Mouse (Mus musculus): Measurements from ENCODE around the gene Cluap1. TPM values are rescaled to one million over a fixed set of nuclear protein-coding genes. Genes with fewer than 3 reads are reported as not detected.

The Cluap1 gene
- total and polyA plus RNA-seq, 3 experiments, result 28.9 to 30.7 TPM; not detected in 1

DNA sequence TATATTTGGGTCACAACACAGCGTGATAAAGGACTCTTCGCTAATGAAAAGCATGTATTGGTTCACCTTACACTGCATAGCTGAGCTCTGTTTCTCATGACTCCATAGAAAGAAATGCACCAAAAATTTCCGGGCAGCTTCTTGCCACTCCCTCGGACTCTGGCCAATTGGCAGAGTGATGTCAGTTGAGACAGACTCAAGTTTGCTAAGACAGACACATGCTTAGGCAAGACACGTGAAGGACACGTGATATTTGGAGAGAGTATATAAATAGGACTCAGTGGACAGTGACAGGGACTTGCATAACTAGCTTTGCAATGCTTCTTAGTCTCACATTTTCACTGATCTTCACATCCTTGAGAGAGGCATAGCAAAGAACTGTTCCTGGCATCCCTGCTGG is 47.8 kb downstream of the Cluap1 start:
- Histone ChIP-seq H3K9me3 (replicated peaks; ENCODE audit: insufficient read depth, low read length) (no peaks in the 10 kb centered on the region), H3K79me2 (ENCODE audit: control insufficient read depth, insufficient read depth, low read length, poor library complexity) (no peaks in the 10 kb centered on the region), H3K27ac (ENCODE audit: control insufficient read depth, low read depth, low read length) (no peak overlapping the region), H3K27me3 (ENCODE audit: control insufficient read depth in 1 of 2, insufficient read depth in 2 of 2, low read length in 2 of 2) (no peaks in the 10 kb centered on the region), H3K36me3 (ENCODE audit: control insufficient read depth in 1 of 2, insufficient read depth in 2 of 2, low read length in 2 of 2) (no peaks in the 10 kb centered on the region; a peak in 1 of 4 replicates), H3K4me1 (ENCODE audit: control insufficient read depth in 1 of 2, insufficient read depth in 2 of 2, low read length in 2 of 2) (0 out of 4 replicates have a peak, but pooled peaks cover 0 to 3% of the 10 kb centered on the region in 2 experiments), H3K9ac (ENCODE audit: control insufficient read depth, low read depth, low read length, poor library complexity, severe bottlenecking) (no peak overlapping the region), H3K4me3 (ENCODE audit: control insufficient read depth in 1 of 2, insufficient read depth in 1 of 2, low read depth in 2 of 2, low read length in 2 of 2) (no peak overlapping the region)
- no peak for DNase-seq (ENCODE audit: low read depth, low spot score)
- TF ChIP-seq ZKSCAN1 (IDR thresholded peaks at IDR 0.05; ENCODE audit: low read depth, low read length), result no peak
- TF ChIP-seq POLR2A (IDR thresholded peaks at IDR 0.05; ENCODE audit: control insufficient read depth in 1 of 2, insufficient read depth in 1 of 2, low read depth in 1 of 2, low read length in 2 of 2, poor library complexity in 1 of 2), result no peak
- TF ChIP-seq TAL1 (IDR thresholded peaks at IDR 0.05; ENCODE audit: low read length), result no peak
- TF ChIP-seq NELFE (IDR thresholded peaks at IDR 0.05; ENCODE audit: low read depth, low read length), result no peak
- no peak for TF ChIP-seq GATA1 (IDR thresholded peaks at IDR 0.05; ENCODE audit: low read depth, low read length)
- TF ChIP-seq USF1 (IDR thresholded peaks at IDR 0.05; ENCODE audit: low read depth, low read length), result no peak
- no peak for TF ChIP-seq ZC3H11A (IDR thresholded peaks at IDR 0.05; ENCODE audit: low read depth, low read length)
- no peak for TF ChIP-seq TCF12 (IDR thresholded peaks at IDR 0.05; ENCODE audit: low read depth, low read length)
- TF ChIP-seq RCOR1 (IDR thresholded peaks at IDR 0.05; ENCODE audit: low read depth, low read length), result no peak
- TF ChIP-seq MAFK (IDR thresholded peaks at IDR 0.05; ENCODE audit: borderline replicate concordance, low read depth, low read length), result no peak
- no peak for TF ChIP-seq TBP (IDR thresholded peaks at IDR 0.05; ENCODE audit: low read depth, low read length)

DNA sequence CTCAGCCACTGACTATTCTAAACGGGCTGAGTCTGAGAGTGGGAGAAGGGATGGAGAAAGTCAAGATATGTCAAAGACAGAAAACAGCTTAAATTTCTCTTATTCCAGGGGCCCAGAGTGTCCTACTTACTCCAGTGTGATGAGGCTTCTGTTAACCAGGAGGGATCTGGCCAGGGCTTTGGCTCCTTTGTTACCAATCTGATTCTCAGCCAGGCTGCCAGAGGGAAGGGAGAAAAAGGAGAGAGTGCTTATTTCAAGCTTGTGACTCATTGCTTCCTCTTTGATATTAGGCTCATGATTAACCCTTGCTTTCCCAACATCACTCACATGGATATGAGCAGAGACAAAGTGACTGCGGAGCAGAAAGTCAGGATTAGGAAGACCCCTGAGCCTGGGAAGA is 50.7 kb downstream of the Cluap1 start:
- no peaks in the 10 kb centered on the region; a peak in 1 of 4 replicates for H3K36me3 ChIP-seq (ENCODE audit: control insufficient read depth in 1 of 2, insufficient read depth in 2 of 2, low read length in 2 of 2)
- 0 out of 4 replicates have a peak, but pooled peaks cover 0 to 3% of the 10 kb centered on the region in 2 experiments for H3K4me1 ChIP-seq (ENCODE audit: control insufficient read depth in 1 of 2, insufficient read depth in 2 of 2, low read length in 2 of 2)
- no peaks in the 10 kb centered on the region for H3K9me3 ChIP-seq (replicated peaks; ENCODE audit: insufficient read depth, low read length)
- no peak overlapping the region for H3K27ac ChIP-seq (ENCODE audit: control insufficient read depth, low read depth, low read length)
- no peak overlapping the region for H3K4me3 ChIP-seq (ENCODE audit: control insufficient read depth in 1 of 2, insufficient read depth in 1 of 2, low read depth in 2 of 2, low read length in 2 of 2)
- peak; percentile 47 for DNase-seq (ENCODE audit: low read depth, low spot score)
- no peaks in the 10 kb centered on the region for H3K27me3 ChIP-seq (ENCODE audit: control insufficient read depth in 1 of 2, insufficient read depth in 2 of 2, low read length in 2 of 2)
- H3K9ac ChIP-seq (ENCODE audit: control insufficient read depth, low read depth, low read length, poor library complexity, severe bottlenecking), result no peak overlapping the region
- no peak for TF ChIP-seq E2F4 (IDR thresholded peaks at IDR 0.05; ENCODE audit: borderline replicate concordance, low read depth, low read length)
- TF ChIP-seq EP300 (IDR thresholded peaks at IDR 0.05; ENCODE audit: low read depth in 1 of 2, low read length in 2 of 2), result no peak
- TF ChIP-seq POLR2A (IDR thresholded peaks at IDR 0.05; ENCODE audit: control insufficient read depth in 1 of 2, insufficient read depth in 1 of 2, low read depth in 1 of 2, low read length in 2 of 2, poor library complexity in 1 of 2), result no peak
- TF ChIP-seq TBP (IDR thresholded peaks at IDR 0.05; ENCODE audit: low read depth, low read length), result no peak
- 0 out of 2 replicates have a peak, but pooled peaks have one; percentile 34 for TF ChIP-seq JUND (IDR thresholded peaks at IDR 0.05; ENCODE audit: low read depth, low read length)
- no peak for TF ChIP-seq TCF12 (IDR thresholded peaks at IDR 0.05; ENCODE audit: low read depth, low read length)
- H3K79me2 ChIP-seq (ENCODE audit: control insufficient read depth, insufficient read depth, low read length, poor library complexity), result no peaks in the 10 kb centered on the region

DNA sequence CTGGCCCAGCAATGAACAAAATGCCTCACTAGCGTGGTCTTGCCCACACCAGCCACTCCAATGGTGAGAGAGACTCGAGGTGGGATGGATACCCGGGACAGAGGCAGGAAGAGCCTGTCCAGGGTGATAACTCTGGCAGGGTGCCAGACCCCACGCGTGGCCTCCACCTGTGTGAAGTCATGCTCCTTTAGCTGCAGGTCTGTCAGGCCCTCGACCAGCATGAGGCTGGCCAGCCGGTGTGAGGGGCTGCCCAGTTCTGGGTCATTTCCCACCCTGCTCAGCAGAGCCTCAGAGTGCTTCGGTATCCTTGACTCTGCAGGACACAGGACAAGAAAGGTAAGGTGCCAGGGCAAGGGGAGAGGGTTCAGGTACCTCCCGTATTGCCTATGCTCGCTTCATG is 56.4 kb downstream of the Cluap1 start:
- no peak overlapping the region for H3K4me3 ChIP-seq (ENCODE audit: control insufficient read depth in 1 of 2, insufficient read depth in 1 of 2, low read depth in 2 of 2, low read length in 2 of 2)
- H3K79me2 ChIP-seq (ENCODE audit: control insufficient read depth, insufficient read depth, low read length, poor library complexity), result no peaks in the 10 kb centered on the region
- H3K9ac ChIP-seq (ENCODE audit: control insufficient read depth, low read depth, low read length, poor library complexity, severe bottlenecking), result no peak overlapping the region
- no peaks in the 10 kb centered on the region for H3K36me3 ChIP-seq (ENCODE audit: control insufficient read depth in 1 of 2, insufficient read depth in 2 of 2, low read length in 2 of 2)
- H3K27ac ChIP-seq (ENCODE audit: control insufficient read depth, low read depth, low read length), result no peak overlapping the region
- H3K9me3 ChIP-seq (replicated peaks; ENCODE audit: insufficient read depth, low read length), result no peaks in the 10 kb centered on the region
- no peak for DNase-seq (ENCODE audit: low read depth, low spot score)
- no peaks in the 10 kb centered on the region for H3K27me3 ChIP-seq (ENCODE audit: control insufficient read depth in 1 of 2, insufficient read depth in 2 of 2, low read length in 2 of 2)
- TF ChIP-seq MXI1 (IDR thresholded peaks at IDR 0.05; ENCODE audit: low read depth, low read length) (no peak), MYC (IDR thresholded peaks at IDR 0.05; ENCODE audit: low read depth, low read length) (no peak), CHD1 (IDR thresholded peaks at IDR 0.05; ENCODE audit: low read depth, low read length) (no peak), GATA1 (IDR thresholded peaks at IDR 0.05; ENCODE audit: low read depth, low read length) (no peak), E2F4 (IDR thresholded peaks at IDR 0.05; ENCODE audit: borderline replicate concordance, low read depth, low read length) (no peak), HCFC1 (IDR thresholded peaks at IDR 0.05; ENCODE audit: low read depth, low read length) (no peak), POLR2A (IDR thresholded peaks at IDR 0.05; ENCODE audit: control insufficient read depth in 1 of 2, insufficient read depth in 1 of 2, low read depth in 1 of 2, low read length in 2 of 2, poor library complexity in 1 of 2) (no peak), UBTF (IDR thresholded peaks at IDR 0.05; ENCODE audit: borderline replicate concordance, insufficient read depth, low read depth, low read length) (no peak), CHD2 (IDR thresholded peaks at IDR 0.05; ENCODE audit: low read length) (no peak), MAX (IDR thresholded peaks at IDR 0.05; ENCODE audit: low read length) (no peak), GABPA (IDR thresholded peaks at IDR 0.05; ENCODE audit: low read depth, low read length) (no peak), ZC3H11A (IDR thresholded peaks at IDR 0.05; ENCODE audit: low read depth, low read length) (no peak)
- H3K4me1 ChIP-seq (ENCODE audit: control insufficient read depth in 1 of 2, insufficient read depth in 2 of 2, low read length in 2 of 2), result no peaks in the 10 kb centered on the region

All from MEL (cell line).